Mouse (Mus musculus) embryonic facial prominence, embryonic 10.5 days (tissue): ENCODE measurements at regions not wholly inside any gene's neighbourhood (a gene's known extent, or its start where the extent isn't known, plus 50 kb on each side); places are given as distances from the start of the nearest gene placed in this dataset.

Experiments
- DNase-seq: peaks from one replicate; pipeline ENCODE4 v3.0.0-alpha.2; 2017; ENCODE audit warnings: low spot score
- H3K27ac ChIP-seq: fragments of 300-500 bp; sonication (generic); replicated peaks from 2 replicates; pipeline ENCODE4 v1.5.1; 2016; ENCODE audit warnings: mild to moderate bottlenecking
- H3K27me3 ChIP-seq: fragments of 300-500 bp; sonication (generic); replicated peaks from 2 replicates; pipeline ENCODE4 v1.6.1; 2016; ENCODE audit warnings: low read depth, mild to moderate bottlenecking; ENCODE audit not compliant: poor library complexity, severe bottlenecking
- H3K36me3 ChIP-seq: fragments of 300-500 bp; sonication (generic); replicated peaks from 2 replicates; pipeline ENCODE4 v1.6.1; 2016; ENCODE audit warnings: mild to moderate bottlenecking, moderate library complexity
- H3K4me1 ChIP-seq: fragments of 300-500 bp; sonication (generic); 2 replicates; pipeline ENCODE4 v1.6.1; 2016
- H3K4me3 ChIP-seq: fragments of 300-500 bp; sonication (generic); 2 replicates; pipeline ENCODE4 v1.5.1; 2016; ENCODE audit warnings: mild to moderate bottlenecking, moderate library complexity
- H3K9me3 ChIP-seq: fragments of 300-500 bp; sonication (generic); 2 replicates; pipeline ENCODE4 v1.6.1; 2016; ENCODE audit warnings: mild to moderate bottlenecking
- WGBS: fragments of 180-500 bp; shearing (Covaris S2); methylation state at CpG from one replicate; pipeline ENCODE4 v1.1.7; 2016; 5-methylcytosine and 5-hydroxymethylcytosine counted together

GRCm38 (mm10) chr15:62198194-62198593 is 1275.4 kb upstream of the A1bg start:
- Histone ChIP-seq H3K27ac (no peak overlapping the region), H3K4me3 (no peak overlapping the region), H3K4me1 (no peaks in the 10 kb centered on the region), H3K9me3 (no peaks in the 10 kb centered on the region), H3K27me3 (no peaks in the 10 kb centered on the region), H3K36me3 (peaks cover 4% of the 10 kb centered on the region)
- WGBS: 90% methylated on average over 4 of the region's 4 CpGs
- no peak for DNase-seq

GRCm38 (mm10) chr15:62195440-62195839 is 1272.6 kb upstream of the A1bg start:
- no peaks in the 10 kb centered on the region for H3K36me3 ChIP-seq
- DNase-seq: no peak
- H3K4me3 ChIP-seq: no peak overlapping the region
- H3K27ac ChIP-seq: no peak overlapping the region
- H3K9me3 ChIP-seq: no peaks in the 10 kb centered on the region
- H3K27me3 ChIP-seq: no peaks in the 10 kb centered on the region
- no peaks in the 10 kb centered on the region for H3K4me1 ChIP-seq
- 68% methylated on average over 5 of the region's 5 CpGs for WGBS

GRCm38 (mm10) chr15:62192706-62193105 is 1269.9 kb upstream of the A1bg start:
- Histone ChIP-seq H3K27ac (no peak overlapping the region), H3K4me1 (no peaks in the 10 kb centered on the region), H3K4me3 (no peak overlapping the region), H3K9me3 (no peaks in the 10 kb centered on the region), H3K36me3 (no peaks in the 10 kb centered on the region), H3K27me3 (no peaks in the 10 kb centered on the region)
- DNase-seq: no peak
- WGBS: 94% methylated on average over 1 of the region's 1 CpGs

- Histone ChIP-seq H3K4me3 (no peak overlapping the region), H3K9me3 (no peaks in the 10 kb centered on the region), H3K36me3 (no peaks in the 10 kb centered on the region), H3K4me1 (no peaks in the 10 kb centered on the region), H3K27me3 (no peaks in the 10 kb centered on the region), H3K27ac (no peak overlapping the region)
- no peak for DNase-seq
- 96% methylated on average over 1 of the region's 1 CpGs for WGBS
Observed at GRCm38 (mm10) chr15:62191641-62192040, 1268.8 kb upstream of the A1bg start.

- no peak for DNase-seq
- no peaks in the 10 kb centered on the region for H3K36me3 ChIP-seq
- no peaks in the 10 kb centered on the region for H3K27me3 ChIP-seq
- no peak overlapping the region for H3K4me3 ChIP-seq
- H3K9me3 ChIP-seq: no peaks in the 10 kb centered on the region
- H3K4me1 ChIP-seq: no peaks in the 10 kb centered on the region
- H3K27ac ChIP-seq: no peak overlapping the region
- WGBS: 93% methylated on average over 5 of the region's 5 CpGs
Observed at GRCm38 (mm10) chr15:62190977-62191614, 1268.3 kb upstream of the A1bg start.

GRCm38 (mm10) chr15:62190224-62190910 is 1267.6 kb upstream of the A1bg start:
- 89% methylated on average over 5 of the region's 5 CpGs for WGBS
- no peaks in the 10 kb centered on the region for H3K36me3 ChIP-seq

GRCm38 (mm10) chr15:62189565-62190181 is 1266.9 kb upstream of the A1bg start:
- 90% methylated on average over 14 of the region's 14 CpGs for WGBS
- no peak overlapping the region for H3K4me3 ChIP-seq
- H3K4me1 ChIP-seq: no peaks in the 10 kb centered on the region

More at GRCm38 (mm10) chr15:62190224-62190910, 1267.6 kb upstream of the A1bg start:
- H3K27ac ChIP-seq: no peak overlapping the region
- DNase-seq: no peak
- no peak overlapping the region for H3K4me3 ChIP-seq
- no peaks in the 10 kb centered on the region for H3K9me3 ChIP-seq
- H3K4me1 ChIP-seq: no peaks in the 10 kb centered on the region
- no peaks in the 10 kb centered on the region for H3K27me3 ChIP-seq

GRCm38 (mm10) chr15:62186548-62186947 is 1263.7 kb upstream of the A1bg start:
- WGBS: 90% methylated on average over 11 of the region's 11 CpGs
- Histone ChIP-seq H3K4me3 (no peak overlapping the region), H3K9me3 (no peaks in the 10 kb centered on the region), H3K36me3 (peaks cover 5% of the 10 kb centered on the region), H3K4me1 (peaks cover 3% of the 10 kb centered on the region), H3K27me3 (no peaks in the 10 kb centered on the region), H3K27ac (no peak overlapping the region)
- no peak for DNase-seq

More at GRCm38 (mm10) chr15:62189565-62190181, 1266.9 kb upstream of the A1bg start:
- Histone ChIP-seq H3K27me3 (no peaks in the 10 kb centered on the region), H3K9me3 (no peaks in the 10 kb centered on the region), H3K27ac (no peak overlapping the region), H3K36me3 (no peaks in the 10 kb centered on the region)
- DNase-seq: no peak

GRCm38 (mm10) chr15:62183803-62184202 is 1261.0 kb upstream of the A1bg start:
- Histone ChIP-seq H3K9me3 (no peaks in the 10 kb centered on the region), H3K27me3 (no peaks in the 10 kb centered on the region), H3K36me3 (peaks cover 5% of the 10 kb centered on the region), H3K4me1 (peaks cover 8% of the 10 kb centered on the region), H3K27ac (no peak overlapping the region), H3K4me3 (no peak overlapping the region)
- no peak for DNase-seq
- 95% methylated on average over 4 of the region's 4 CpGs for WGBS

- Histone ChIP-seq H3K4me1 (peaks cover 8% of the 10 kb centered on the region), H3K36me3 (peaks cover 5% of the 10 kb centered on the region), H3K27ac (no peak overlapping the region), H3K9me3 (no peaks in the 10 kb centered on the region), H3K4me3 (no peak overlapping the region), H3K27me3 (no peaks in the 10 kb centered on the region)
- WGBS: 85% methylated on average over 2 of the region's 2 CpGs
- no peak for DNase-seq
Observed at GRCm38 (mm10) chr15:62181454-62181910, 1258.7 kb upstream of the A1bg start.

GRCm38 (mm10) chr15:62180718-62181117 is 1257.9 kb upstream of the A1bg start:
- H3K36me3 ChIP-seq: peaks cover 5% of the 10 kb centered on the region
- WGBS: 89% methylated on average over 3 of the region's 3 CpGs
- no peaks in the 10 kb centered on the region for H3K9me3 ChIP-seq
- no peak overlapping the region for H3K4me3 ChIP-seq
- peaks cover 8% of the 10 kb centered on the region for H3K4me1 ChIP-seq
- no peaks in the 10 kb centered on the region for H3K27me3 ChIP-seq
- DNase-seq: no peak
- no peak overlapping the region for H3K27ac ChIP-seq

- H3K4me1 ChIP-seq: peaks cover 8% of the 10 kb centered on the region
- H3K9me3 ChIP-seq: no peaks in the 10 kb centered on the region
- no peak overlapping the region for H3K27ac ChIP-seq
- no peaks in the 10 kb centered on the region for H3K27me3 ChIP-seq
- H3K4me3 ChIP-seq: no peak overlapping the region
- peaks cover 5% of the 10 kb centered on the region for H3K36me3 ChIP-seq
- DNase-seq: no peak
- WGBS: 83% methylated on average over 2 of the region's 2 CpGs
Observed at GRCm38 (mm10) chr15:62179801-62180200, 1257.0 kb upstream of the A1bg start.

GRCm38 (mm10) chr15:62178568-62178967 is 1255.8 kb upstream of the A1bg start:
- peaks cover 5% of the 10 kb centered on the region for H3K36me3 ChIP-seq
- WGBS: 89% methylated on average over 6 of the region's 6 CpGs
- H3K4me3 ChIP-seq: no peak overlapping the region
- no peak overlapping the region for H3K27ac ChIP-seq
- H3K9me3 ChIP-seq: no peaks in the 10 kb centered on the region
- H3K27me3 ChIP-seq: no peaks in the 10 kb centered on the region
- DNase-seq: no peak
- peaks cover 8% of the 10 kb centered on the region for H3K4me1 ChIP-seq
